Mouse (Mus musculus): ENCODE measurements around the gene Ogfod3. TPM values are rescaled to one million over a fixed set of nuclear protein-coding genes. Genes with fewer than 3 reads are reported as not detected.

Ogfod3 gene
- polyA plus RNA-seq, 1 experiment from 2014 or later, result 26.2 TPM

- ATAC-seq (ENCODE audit: insufficient read depth) (no peak), DNase-seq (no peak)
- WGBS, result 78% methylated on average over 4 of the region's 4 CpGs
- Histone ChIP-seq H3K4me3 (ENCODE audit: low read depth, low read length) (no peak overlapping the region), H3K9me3 (ENCODE audit: low read depth, low read length) (no peaks in the 10 kb centered on the region), H3K27me3 (ENCODE audit: insufficient read depth, low read length) (no peaks in the 10 kb centered on the region), H3K4me2 (no peak overlapping the region), H3K9ac (no peak overlapping the region), H3K4me1 (ENCODE audit: insufficient read depth) (no peaks in the 10 kb centered on the region), H3K36me3 (ENCODE audit: insufficient read depth) (no peaks in the 10 kb centered on the region), H3K27ac (ENCODE audit: low read depth) (no peak overlapping the region)
- no peak for TF ChIP-seq CTCF (IDR thresholded peaks at IDR 0.05; ENCODE audit: low read depth)
Observed at GRCm38 (mm10) chr11:121163751-121164150, 40.8 kb downstream of the Ogfod3 start.

- DNase-seq (no peak), ATAC-seq (ENCODE audit: insufficient read depth) (no peak)
- no peak overlapping the region for H3K9ac ChIP-seq
- no peak overlapping the region for H3K27ac ChIP-seq (ENCODE audit: low read depth)
- 88% methylated on average over 26 of the region's 26 CpGs for WGBS
- no peaks in the 10 kb centered on the region for H3K36me3 ChIP-seq (ENCODE audit: insufficient read depth)
- H3K9me3 ChIP-seq (ENCODE audit: low read depth, low read length), result no peaks in the 10 kb centered on the region
- H3K4me2 ChIP-seq, result no peak overlapping the region
- no peak for TF ChIP-seq CTCF (IDR thresholded peaks at IDR 0.05; ENCODE audit: low read depth)
- no peak overlapping the region for H3K4me3 ChIP-seq (ENCODE audit: low read depth, low read length)
- H3K4me1 ChIP-seq (ENCODE audit: insufficient read depth), result 0 out of 2 replicates have a peak, but pooled peaks cover 5% of the 10 kb centered on the region
- peaks cover 24% of the 10 kb centered on the region for H3K27me3 ChIP-seq (ENCODE audit: insufficient read depth, low read length)
Observed at GRCm38 (mm10) chr11:121160636-121161346, 43.7 kb downstream of the Ogfod3 start.

- Histone ChIP-seq H3K9me3 (ENCODE audit: low read depth, low read length) (no peaks in the 10 kb centered on the region), H3K27me3 (ENCODE audit: insufficient read depth, low read length) (peaks cover 32% of the 10 kb centered on the region), H3K4me3 (ENCODE audit: low read depth, low read length) (no peak within 1 kb of the TSS), H3K4me1 (ENCODE audit: insufficient read depth) (0 out of 2 replicates have a peak, but pooled peaks cover 5% of the 10 kb centered on the region), H3K36me3 (ENCODE audit: insufficient read depth) (no peaks in the 10 kb centered on the region), H3K4me2 (no peak within 1 kb of the TSS), H3K9ac (no peak within 1 kb of the TSS), H3K27ac (ENCODE audit: low read depth) (no peak within 1 kb of the TSS)
- DNase-seq (no peak), ATAC-seq (ENCODE audit: insufficient read depth) (no peak)
- no peak for TF ChIP-seq CTCF (IDR thresholded peaks at IDR 0.05; ENCODE audit: low read depth)
- 80% methylated on average over 5 of the region's 5 CpGs for WGBS
Observed at GRCm38 (mm10) chr11:121159971-121160370, 44.5 kb downstream of the Ogfod3 start, which contains the start of gene Uts2r. Uts2r (plus strand) TSS chr11:121160271.

- no peaks in the 10 kb centered on the region for H3K36me3 ChIP-seq (ENCODE audit: insufficient read depth)
- H3K4me3 ChIP-seq (ENCODE audit: low read depth, low read length), result peak overlapping the region; percentile 35
- H3K9ac ChIP-seq, result no peak overlapping the region; the same call in 1 of the 2 replicates
- no peaks in the 10 kb centered on the region for H3K9me3 ChIP-seq (ENCODE audit: low read depth, low read length)
- H3K27me3 ChIP-seq (ENCODE audit: insufficient read depth, low read length), result peaks cover 35% of the 10 kb centered on the region
- no peak overlapping the region for H3K27ac ChIP-seq (ENCODE audit: low read depth)
- peak; percentile 48 for DNase-seq
- TF ChIP-seq CTCF (IDR thresholded peaks at IDR 0.05; ENCODE audit: low read depth), result no peak
- H3K4me1 ChIP-seq (ENCODE audit: insufficient read depth), result 0 out of 2 replicates have a peak, but pooled peaks cover 5% of the 10 kb centered on the region
- 1% methylated on average over 45 of the region's 45 CpGs for WGBS
- no peak for ATAC-seq (ENCODE audit: insufficient read depth)
- peak overlapping the region; percentile 69 for H3K4me2 ChIP-seq
Observed at GRCm38 (mm10) chr11:121156411-121156891, 48.1 kb downstream of the Ogfod3 start.

GRCm38 (mm10) chr11:121154203-121154602 lies 50.3 kb downstream of the Ogfod3 start:
- no peak overlapping the region for H3K27ac ChIP-seq (ENCODE audit: low read depth)
- 34% methylated on average over 4 of the region's 4 CpGs for WGBS
- H3K27me3 ChIP-seq (ENCODE audit: insufficient read depth, low read length), result peaks cover 35% of the 10 kb centered on the region
- DNase-seq (no peak), ATAC-seq (ENCODE audit: insufficient read depth) (no peak)
- no peaks in the 10 kb centered on the region for H3K9me3 ChIP-seq (ENCODE audit: low read depth, low read length)
- no peak overlapping the region for H3K4me3 ChIP-seq (ENCODE audit: low read depth, low read length)
- 0 out of 2 replicates have a peak, but pooled peaks cover 5% of the 10 kb centered on the region for H3K4me1 ChIP-seq (ENCODE audit: insufficient read depth)
- no peak for TF ChIP-seq CTCF (IDR thresholded peaks at IDR 0.05; ENCODE audit: low read depth)
- no peaks in the 10 kb centered on the region for H3K36me3 ChIP-seq (ENCODE audit: insufficient read depth)
- no peak overlapping the region for H3K4me2 ChIP-seq
- no peak overlapping the region for H3K9ac ChIP-seq

GRCm38 (mm10) chr11:121148193-121148592 lies 56.3 kb downstream of the Ogfod3 start:
- Histone ChIP-seq H3K27ac (ENCODE audit: low read depth) (no peak overlapping the region), H3K4me2 (no peak overlapping the region), H3K4me3 (ENCODE audit: low read depth, low read length) (no peak overlapping the region), H3K27me3 (ENCODE audit: insufficient read depth, low read length) (no peaks in the 10 kb centered on the region), H3K36me3 (ENCODE audit: insufficient read depth) (no peaks in the 10 kb centered on the region), H3K9me3 (ENCODE audit: low read depth, low read length) (no peaks in the 10 kb centered on the region), H3K9ac (no peak overlapping the region), H3K4me1 (ENCODE audit: insufficient read depth) (no peaks in the 10 kb centered on the region)
- TF ChIP-seq CTCF (IDR thresholded peaks at IDR 0.05; ENCODE audit: low read depth), result peak; percentile 28
- 76% methylated on average over 3 of the region's 3 CpGs for WGBS
- ATAC-seq (ENCODE audit: insufficient read depth), result no peak
- DNase-seq, result no peak

- Histone ChIP-seq H3K4me3 (ENCODE audit: low read depth, low read length) (no peak within 1 kb of the TSS), H3K27ac (ENCODE audit: low read depth) (no peak within 1 kb of the TSS), H3K9ac (no peak within 1 kb of the TSS), H3K9me3 (ENCODE audit: low read depth, low read length) (no peaks in the 10 kb centered on the region), H3K4me1 (ENCODE audit: insufficient read depth) (no peaks in the 10 kb centered on the region), H3K27me3 (ENCODE audit: insufficient read depth, low read length) (no peaks in the 10 kb centered on the region), H3K36me3 (ENCODE audit: insufficient read depth) (no peaks in the 10 kb centered on the region), H3K4me2 (no peak within 1 kb of the TSS)
- DNase-seq (no peak), ATAC-seq (ENCODE audit: insufficient read depth) (no peak)
- WGBS, result 88% methylated on average over 22 of the region's 22 CpGs
- no peak; the same call in 1 of the 2 replicates for TF ChIP-seq CTCF (IDR thresholded peaks at IDR 0.05; ENCODE audit: low read depth)
Observed at GRCm38 (mm10) chr11:121145865-121146264, 58.6 kb downstream of the Ogfod3 start, which contains the start of gene Tex19.1. Tex19.1 (plus strand) TSS chr11:121146143.

Data from lung, embryonic 14.5 days (tissue).